Mouse (Mus musculus) limb, embryonic 12.5 days (tissue): ENCODE results near the gene Olfr1158. TPM values are rescaled to one million over a fixed set of nuclear protein-coding genes. Genes with fewer than 3 reads are reported as not detected.
"Not testable (repeated sequence)": the region's sequence is repeated elsewhere in the genome, so short reads cannot be mapped to it uniquely, and the experiment has no call there.

Source experiments
- ATAC-seq: fragments of 200-750 bp; cut with Nextera tagmentation; 2 replicates; pipeline ENCODE4 v1.8.0; 2017; ENCODE audit warnings: low read depth, moderate TSS enrichment; ENCODE audit not compliant: insufficient number of reproducible peaks, insufficient read depth, low FRiP score, low TSS enrichment
- H3K27ac ChIP-seq: fragments of 300-500 bp; sonication (generic); 2 replicates; pipeline ENCODE4 v1.5.1; 2016; ENCODE audit warnings: mild to moderate bottlenecking, moderate library complexity
- H3K27me3 ChIP-seq: fragments of 300-500 bp; sonication (generic); 2 replicates; pipeline ENCODE4 v1.6.1; 2016; ENCODE audit warnings: mild to moderate bottlenecking, moderate library complexity
- H3K36me3 ChIP-seq: fragments of 300-500 bp; sonication (generic); 2 replicates; pipeline ENCODE4 v1.6.1; 2016; ENCODE audit warnings: mild to moderate bottlenecking, moderate library complexity
- H3K4me1 ChIP-seq: fragments of 300-500 bp; sonication (generic); replicated peaks from 2 replicates; pipeline ENCODE4 v1.6.1; 2016
- H3K4me2 ChIP-seq: fragments of 300-500 bp; sonication (generic); 2 replicates; pipeline ENCODE4 v1.6.1; 2016; ENCODE audit warnings: mild to moderate bottlenecking, moderate library complexity
- H3K4me3 ChIP-seq: fragments of 300-500 bp; sonication (generic); replicated peaks from 2 replicates; pipeline ENCODE4 v1.5.1; 2016; ENCODE audit warnings: mild to moderate bottlenecking
- H3K9ac ChIP-seq: fragments of 300-500 bp; sonication (generic); replicated peaks from 2 replicates; pipeline ENCODE4 v1.6.1; 2016; ENCODE audit warnings: mild to moderate bottlenecking, moderate library complexity
- H3K9me3 ChIP-seq: fragments of 300-500 bp; sonication (generic); 2 replicates; pipeline ENCODE4 v1.6.1; 2016; ENCODE audit warnings: mild to moderate bottlenecking, moderate library complexity
- WGBS: fragments of 180-500 bp; shearing (Covaris S2); methylation state at CpG from one replicate; pipeline ENCODE4 v1.1.7; 2016; 5-methylcytosine and 5-hydroxymethylcytosine counted together
- polyA plus RNA-seq: library from polyadenylated mRNA; unstranded; fragments of >200 nt; fragmentation: Nextera tagmentation; extraction: Ambion mirVana; gene quantifications from 2 replicates; pipeline ENCODE4 v1.2.1, GENCODE M21; 2016

Olfr1158 gene
- not detected in 2 replicates for polyA plus RNA-seq

GRCm38 (mm10) chr2:87989813-87990212, at the start of gene Olfr1158:
Gene Olfr1158, plus strand, starts transcription at chr2:87990113.
- H3K4me3 ChIP-seq, result no peak within 1 kb of the TSS
- no peaks in the 10 kb centered on the region for H3K9me3 ChIP-seq
- no peak for ATAC-seq
- H3K9ac ChIP-seq, result no peak within 1 kb of the TSS
- no peaks in the 10 kb centered on the region for H3K27me3 ChIP-seq
- no peaks in the 10 kb centered on the region for H3K4me1 ChIP-seq
- no peak within 1 kb of the TSS for H3K4me2 ChIP-seq
- no peak within 1 kb of the TSS for H3K27ac ChIP-seq
- no peaks in the 10 kb centered on the region for H3K36me3 ChIP-seq

- ATAC-seq, result no peak
- Histone ChIP-seq H3K36me3 (no peaks in the 10 kb centered on the region), H3K27ac (no peak within 1 kb of the TSS), H3K4me3 (no peak within 1 kb of the TSS), H3K4me2 (no peak within 1 kb of the TSS), H3K9ac (no peak within 1 kb of the TSS), H3K9me3 (no peaks in the 10 kb centered on the region), H3K4me1 (no peaks in the 10 kb centered on the region), H3K27me3 (no peaks in the 10 kb centered on the region)
- 81% methylated on average over 1 of the region's 1 CpGs for WGBS
Observed at GRCm38 (mm10) chr2:87945037-87945436, 44.9 kb upstream of the Olfr1158 start, which contains the start of gene Olfr1155. Gene Olfr1155, minus strand, starts transcription at chr2:87945137.

GRCm38 (mm10) chr2:87953000-87953399, 36.9 kb upstream of the Olfr1158 start, which contains the start of gene Olfr1156:
Gene Olfr1156, minus strand, starts transcription at chr2:87953100.
- Histone ChIP-seq H3K27me3 (no peaks in the 10 kb centered on the region), H3K36me3 (no peaks in the 10 kb centered on the region), H3K4me3 (no peak within 1 kb of the TSS), H3K27ac (no peak within 1 kb of the TSS), H3K4me1 (no peaks in the 10 kb centered on the region), H3K9me3 (no peaks in the 10 kb centered on the region), H3K4me2 (no peak within 1 kb of the TSS), H3K9ac (no peak within 1 kb of the TSS)
- no peak for ATAC-seq

GRCm38 (mm10) chr2:87968199-87968598, 21.7 kb upstream of the Olfr1158 start, which contains the start of gene Olfr1157:
Gene Olfr1157, minus strand, starts transcription at chr2:87968299.
- H3K27ac ChIP-seq, result no peak within 1 kb of the TSS
- WGBS, result 96% methylated on average over 4 of the region's 4 CpGs
- ATAC-seq, result no peak
- H3K27me3 ChIP-seq, result no peaks in the 10 kb centered on the region
- no peaks in the 10 kb centered on the region for H3K9me3 ChIP-seq
- no peaks in the 10 kb centered on the region for H3K4me1 ChIP-seq
- no peak within 1 kb of the TSS for H3K4me2 ChIP-seq
- no peak within 1 kb of the TSS for H3K9ac ChIP-seq
- no peak within 1 kb of the TSS for H3K4me3 ChIP-seq
- no peaks in the 10 kb centered on the region for H3K36me3 ChIP-seq

GRCm38 (mm10) chr2:87974563-87974962, 15.3 kb upstream of the Olfr1158 start, which contains the start of gene Olfr74:
Gene Olfr74, minus strand, starts transcription at chr2:87974663.
- Histone ChIP-seq H3K27ac (no peak within 1 kb of the TSS), H3K4me1 (no peaks in the 10 kb centered on the region), H3K9me3 (no peaks in the 10 kb centered on the region), H3K36me3 (no peaks in the 10 kb centered on the region), H3K4me3 (no peak within 1 kb of the TSS), H3K27me3 (no peaks in the 10 kb centered on the region), H3K4me2 (no peak within 1 kb of the TSS), H3K9ac (no peak within 1 kb of the TSS)
- 75% methylated on average over 3 of the region's 3 CpGs for WGBS
- no peak for ATAC-seq

GRCm38 (mm10) chr2:88007515-88008318, 17.8 kb downstream of the Olfr1158 start, which contains the start of gene Olfr1160:
Gene Olfr1160, minus strand, starts transcription at chr2:88008268.
- Histone ChIP-seq H3K27me3 (no peaks in the 10 kb centered on the region), H3K27ac (no peak within 1 kb of the TSS), H3K9ac (no peak within 1 kb of the TSS), H3K4me1 (no peaks in the 10 kb centered on the region), H3K36me3 (no peaks in the 10 kb centered on the region), H3K4me2 (no peak within 1 kb of the TSS), H3K9me3 (no peaks in the 10 kb centered on the region), H3K4me3 (no peak within 1 kb of the TSS)
- ATAC-seq, result no peak

- 89% methylated on average over 1 of the region's 1 CpGs for WGBS
- H3K36me3 ChIP-seq, ATAC-seq, H3K27me3 ChIP-seq, H3K27ac ChIP-seq, H3K9me3 ChIP-seq, H3K4me2 ChIP-seq, H3K4me1 ChIP-seq, H3K9ac ChIP-seq, H3K4me3 ChIP-seq: not testable (repeated sequence)
Observed at GRCm38 (mm10) chr2:88022474-88022873, 32.6 kb downstream of the Olfr1158 start, which contains the start of gene Olfr1161. Gene Olfr1161, plus strand, starts transcription at chr2:88022774.

- H3K36me3 ChIP-seq, result no peaks in the 10 kb centered on the region
- no peaks in the 10 kb centered on the region for H3K4me1 ChIP-seq
- H3K9ac ChIP-seq, result no peak within 1 kb of the TSS
- H3K9me3 ChIP-seq, result no peaks in the 10 kb centered on the region
- H3K4me3 ChIP-seq, result no peak within 1 kb of the TSS
- ATAC-seq, result no peak
- no peaks in the 10 kb centered on the region for H3K27me3 ChIP-seq
- H3K4me2 ChIP-seq, result no peak within 1 kb of the TSS
- H3K27ac ChIP-seq, result no peak within 1 kb of the TSS
Observed at GRCm38 (mm10) chr2:88037599-88037998, 47.7 kb downstream of the Olfr1158 start, which contains the start of gene Olfr73. Gene Olfr73, minus strand, starts transcription at chr2:88037699.

Other genes with a start within 250 kb of the Olfr1158 start
- gene Olfr1140, start 246.4 kb upstream of the Olfr1158 start, polyA plus RNA-seq, result not detected in 2 replicates
- gene Olfr1141, start 236.1 kb upstream of the Olfr1158 start, polyA plus RNA-seq, result not detected in 2 replicates
- gene Olfr152, start 210.6 kb upstream of the Olfr1158 start, polyA plus RNA-seq, result not detected in 2 replicates
- not detected in 2 replicates for gene Olfr1143, start 189.5 kb upstream of the Olfr1158 start, polyA plus RNA-seq
- gene Olfr1145, start 180.3 kb upstream of the Olfr1158 start, polyA plus RNA-seq, result not detected in 2 replicates
- gene Olfr1148, start 159.6 kb upstream of the Olfr1158 start, polyA plus RNA-seq, result not detected in 2 replicates
- gene Olfr1150-ps1, start 146.1 kb upstream of the Olfr1158 start, polyA plus RNA-seq, result not detected in 2 replicates
- gene Olfr1151, start 134.3 kb upstream of the Olfr1158 start, polyA plus RNA-seq, result not detected in 2 replicates
- not detected in 2 replicates for gene Olfr1152, start 123.6 kb upstream of the Olfr1158 start, polyA plus RNA-seq
- gene Olfr1153, start 95.2 kb upstream of the Olfr1158 start, polyA plus RNA-seq, result not detected in 2 replicates
- not detected in 2 replicates for gene Olfr1154, start 84.9 kb upstream of the Olfr1158 start, polyA plus RNA-seq
- gene Olfr1155, start 45.0 kb upstream of the Olfr1158 start, polyA plus RNA-seq, result not detected in 2 replicates
- gene Olfr1156, start 37.0 kb upstream of the Olfr1158 start, polyA plus RNA-seq, result not detected in 2 replicates
- not detected in 2 replicates for gene Olfr1157, start 21.8 kb upstream of the Olfr1158 start, polyA plus RNA-seq
- gene Olfr74, start 15.4 kb upstream of the Olfr1158 start, polyA plus RNA-seq, result not detected in 2 replicates
- gene Olfr1160, start 18.2 kb downstream of the Olfr1158 start, polyA plus RNA-seq, result not detected in 2 replicates
- gene Olfr1161, start 32.7 kb downstream of the Olfr1158 start, polyA plus RNA-seq, result not detected in 2 replicates
- not detected in 2 replicates for gene Olfr73, start 47.6 kb downstream of the Olfr1158 start, polyA plus RNA-seq
- not detected in 2 replicates for gene Olfr1162, start 61.0 kb downstream of the Olfr1158 start, polyA plus RNA-seq
- gene Olfr1163, start 81.7 kb downstream of the Olfr1158 start, polyA plus RNA-seq, result not detected in 2 replicates
- not detected in 2 replicates for gene Olfr1164, start 103.9 kb downstream of the Olfr1158 start, polyA plus RNA-seq
- gene Olfr1166, start 138.2 kb downstream of the Olfr1158 start, polyA plus RNA-seq, result not detected in 2 replicates
- gene Olfr1167, start 165.1 kb downstream of the Olfr1158 start, polyA plus RNA-seq, result not detected in 2 replicates
- not detected in 2 replicates for gene Olfr1168, start 191.8 kb downstream of the Olfr1158 start, polyA plus RNA-seq
- gene Olfr1170, start 238.2 kb downstream of the Olfr1158 start, polyA plus RNA-seq, result not detected in 2 replicates